Mouse (Mus musculus): ENCODE data around the gene Ttc27.

- no peak for TF ChIP-seq CTCF (conservative IDR thresholded peaks at IDR 0.05; ENCODE audit: low read length)
- no peak for TF ChIP-seq POU5F1 (IDR thresholded peaks at IDR 0.05; ENCODE audit: borderline replicate concordance, low read length)
These were observed 12.1 kb upstream of the Ttc27 start for GRCm38 (mm10) chr17:74705480-74705879.

All from E14TG2a.4 (cell line).